Mouse (Mus musculus) olfactory bulb, adult 2 months (tissue): Measurements from ENCODE around the gene Ndfip2.

Source experiments
- CTCF ChIP-seq: fragments of 200-500 bp; IDR thresholded peaks from 2 replicates; pipeline ENCODE4 v1.5.1; 2012; ENCODE audit warnings: low read depth, mild to moderate bottlenecking, low read length, moderate library complexity; ENCODE audit not compliant: insufficient read depth
- POLR2A ChIP-seq: fragments of 200-500 bp; IDR thresholded peaks from 2 replicates; pipeline ENCODE4 v1.6.1; 2012; ENCODE audit warnings: mild to moderate bottlenecking, low read depth, low read length, moderate library complexity; ENCODE audit not compliant: insufficient read depth

DNA sequence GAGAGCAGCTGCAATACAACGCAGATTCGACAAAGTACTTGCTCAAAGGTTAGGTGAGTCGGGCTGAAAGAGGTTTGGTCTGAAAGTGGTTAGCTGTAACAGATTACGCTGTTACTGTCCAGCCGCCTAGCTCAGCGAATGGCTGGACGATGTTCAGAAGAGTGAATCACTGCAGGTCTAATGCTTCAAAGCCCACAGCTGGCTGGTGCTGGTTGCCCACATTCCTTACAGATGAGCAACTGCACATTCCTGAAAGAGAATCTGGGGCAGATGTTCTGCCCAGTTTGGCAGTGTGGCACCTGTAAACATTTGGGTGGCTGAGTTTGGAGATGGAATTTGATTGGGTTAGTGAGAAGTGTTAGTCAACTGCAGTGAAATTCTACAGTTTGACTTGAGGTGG, 2.8 kb upstream of the Ndfip2 start:
- TF ChIP-seq POLR2A: no peak
- no peak for TF ChIP-seq CTCF
